Mouse (Mus musculus): Measurements from ENCODE around the gene Wwc2.

DNA sequence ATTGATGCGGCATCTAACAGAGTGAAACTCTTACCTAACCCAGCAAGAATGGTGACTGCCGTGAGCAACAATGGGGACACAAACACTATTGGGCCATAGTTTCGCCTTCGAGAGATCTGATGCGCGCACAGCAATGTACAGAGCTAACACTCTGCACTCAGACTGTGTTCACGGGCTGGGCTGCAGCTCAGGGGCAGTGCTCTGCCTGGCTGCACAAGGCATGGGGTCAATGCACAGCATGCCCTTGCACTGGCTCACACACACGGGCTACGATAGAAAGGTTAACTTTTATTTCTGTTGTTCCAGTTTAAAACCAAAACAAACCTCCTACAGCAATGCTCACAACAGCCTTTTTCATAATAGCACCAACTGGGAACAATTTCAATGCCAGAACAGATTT, 77.1 kb downstream of the Wwc2 start:
- TF ChIP-seq CTCF (IDR thresholded peaks at IDR 0.05; ENCODE audit: low read depth, low read length) (no peak), POLR2A (IDR thresholded peaks at IDR 0.05; ENCODE audit: borderline replicate concordance, low read depth, low read length) (no peak)
